In the genomic region with DNA sequence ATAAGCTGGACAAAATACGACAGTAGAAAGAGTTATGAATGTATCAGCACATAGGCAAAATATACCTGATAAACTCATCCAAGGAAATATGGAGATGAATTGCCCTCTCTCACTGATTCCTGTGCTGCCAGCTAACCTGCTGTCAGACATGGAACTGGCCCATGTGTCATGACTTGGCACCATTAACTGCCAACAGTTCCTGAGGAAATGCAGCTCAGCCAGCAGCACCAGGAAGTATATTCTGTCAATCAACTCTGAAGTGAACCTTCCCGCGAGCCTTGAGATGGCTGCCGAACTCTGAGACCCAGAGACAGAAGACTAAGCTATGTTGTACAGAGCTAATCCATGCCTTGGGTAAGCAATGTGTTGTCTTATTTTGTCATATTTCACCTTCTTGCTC, we compare ENCODE assay signal across 19 mouse cellular contexts.
A peak's percentile ranks its signal among the peaks of the same experiment; 100 is the strongest.
DNase-seq lines count a peak whose midpoint lies in the region; ATAC-seq lines count a peak whose summit lies in the region.
"Had no signal": no experiment of that assay in that cellular context is flagged by ENCODE, and none has a peak within 500 bp of the region (broad histone marks: within the 10 kb centered on the region; RNA-seq: fewer than 3 reads in every experiment).

No protein-coding gene starts in this region.

- no peak overlapping the region for H3K27ac ChIP-seq in forebrain, embryonic 14.5 days (ENCODE audit: low read depth, low read length)
- no peak overlapping the region for H3K27ac ChIP-seq in forebrain, embryonic 13.5 days
- H3K27ac ChIP-seq: heart, embryonic 13.5 days; hindbrain, embryonic 10.5 days; limb, embryonic 15.5 days; midbrain, embryonic 12.5 days had no signal

- H3K9me3 ChIP-seq in forebrain, embryonic 14.5 days (replicated peaks; ENCODE audit: control insufficient read depth, low read length) = no peaks in the 10 kb centered on the region
- H3K9me3 ChIP-seq in forebrain, embryonic 13.5 days (replicated peaks) = no peaks in the 10 kb centered on the region
- H3K9me3 ChIP-seq: heart, embryonic 13.5 days; hindbrain, embryonic 10.5 days; limb, embryonic 15.5 days; midbrain, embryonic 12.5 days had no signal

- H3K9ac ChIP-seq in forebrain, embryonic 14.5 days (ENCODE audit: low read length) = no peak overlapping the region
- no peak overlapping the region for H3K9ac ChIP-seq in forebrain, embryonic 13.5 days
- H3K9ac ChIP-seq: heart, embryonic 13.5 days; limb, embryonic 15.5 days; midbrain, embryonic 12.5 days had no signal

- ATAC-seq in forebrain, embryonic 14.5 days = no peak
- ATAC-seq in forebrain, embryonic 13.5 days = no peak
- peak; percentile 52 for ATAC-seq in megakaryocyte, adult 5-6 weeks (ENCODE audit: poor library complexity, severe bottlenecking)
- ATAC-seq: inflammation-experienced regulatory T-cells, adult 6 months had no signal

- DNase-seq in adrenal gland, postnatal 10 days = peak; percentile 8
- no peak for DNase-seq in adrenal gland, adult (ENCODE audit: inconsistent age in 2 of 2, low spot score in 1 of 2)
- DNase-seq in forebrain, embryonic 14.5 days (ENCODE audit: low spot score) = peak; percentile 28
- DNase-seq in left cerebral cortex, postnatal 4 days = peak; percentile 54
- no peak for DNase-seq in left cerebral cortex, adult 18-20 months (ENCODE audit: low spot score in 2 of 2)
- no peak for DNase-seq in retina, postnatal 1 day
- DNase-seq: kidney, adult 9 months; kidney, postnatal 36 days; layer of hippocampus, adult 9-11 months; right cerebral cortex, adult 18-20 months had no signal

- H3K4me3 ChIP-seq in forebrain, embryonic 14.5 days (ENCODE audit: low read depth, low read length) = no peak overlapping the region
- no peak overlapping the region for H3K4me3 ChIP-seq in forebrain, embryonic 13.5 days
- H3K4me3 ChIP-seq: heart, embryonic 13.5 days; hindbrain, embryonic 10.5 days; limb, embryonic 15.5 days; midbrain, embryonic 12.5 days; myocyte had no signal

- no peaks in the 10 kb centered on the region for H3K27me3 ChIP-seq in forebrain, embryonic 14.5 days (replicated peaks; ENCODE audit: control insufficient read depth, insufficient read depth, low read length)
- H3K27me3 ChIP-seq in forebrain, embryonic 13.5 days = no peaks in the 10 kb centered on the region
- H3K27me3 ChIP-seq: CH12.LX; heart, embryonic 13.5 days; limb, embryonic 15.5 days; midbrain, embryonic 12.5 days had no signal

- H3K4me1 ChIP-seq in forebrain, embryonic 14.5 days (ENCODE audit: control insufficient read depth, insufficient read depth, low read length) = peaks cover 8% of the 10 kb centered on the region
- peaks cover 8% of the 10 kb centered on the region for H3K4me1 ChIP-seq in forebrain, embryonic 13.5 days
- H3K4me1 ChIP-seq: heart, embryonic 13.5 days; limb, embryonic 15.5 days had no signal

- no peaks in the 10 kb centered on the region for H3K36me3 ChIP-seq in forebrain, embryonic 14.5 days (ENCODE audit: control insufficient read depth, insufficient read depth, low read length)
- H3K36me3 ChIP-seq in forebrain, embryonic 13.5 days (ENCODE audit: poor library complexity, severe bottlenecking) = no peaks in the 10 kb centered on the region
- H3K36me3 ChIP-seq: heart, embryonic 13.5 days; hindbrain, embryonic 10.5 days; limb, embryonic 15.5 days; midbrain, embryonic 12.5 days had no signal

- intact Hi-C loops in left cerebral cortex, postnatal 4 days (cut with DNase I) = no loop called here

- H3K4me2 ChIP-seq in forebrain, embryonic 14.5 days (ENCODE audit: low read length) = no peak overlapping the region
- H3K4me2 ChIP-seq in forebrain, embryonic 13.5 days = no peak overlapping the region
- H3K4me2 ChIP-seq: heart, embryonic 13.5 days; limb, embryonic 15.5 days; midbrain, embryonic 12.5 days had no signal

- 79% methylated on average over 4 of the region's 4 CpGs for WGBS in forebrain, embryonic 14.5 days
- WGBS in forebrain, embryonic 13.5 days = 83% methylated on average over 4 of the region's 4 CpGs

Comparison
In these comparisons a context has a peak if more than half of its experiments do, and no peak if none do; other contexts are left out.
1. DNase-seq: peak in adrenal gland, postnatal 10 days (single experiment), forebrain, embryonic 14.5 days (single experiment) and left cerebral cortex, postnatal 4 days (single experiment); none in adrenal gland, adult (0 of 2), left cerebral cortex, adult 18-20 months (0 of 2) and retina, postnatal 1 day (single experiment).